Mouse (Mus musculus): Measurements from ENCODE around the gene Rtp4.

- TF ChIP-seq NANOG (IDR thresholded peaks at IDR 0.05; ENCODE audit: borderline replicate concordance, low read length) (no peak), CTCF (conservative IDR thresholded peaks at IDR 0.05; ENCODE audit: low read length) (no peak), POU5F1 (IDR thresholded peaks at IDR 0.05; ENCODE audit: borderline replicate concordance, low read length) (no peak)
Observed at GRCm38 (mm10) chr16:23521092-23521491, 1.0 kb downstream of the Rtp4 start.
